Mouse (Mus musculus) kidney, postnatal 0 days (tissue): Measurements from ENCODE around the gene Klk1. TPM values are rescaled to one million over a fixed set of nuclear protein-coding genes. Genes with fewer than 3 reads are reported as not detected.
"Not testable (repeated sequence)": the region's sequence is repeated elsewhere in the genome, so short reads cannot be mapped to it uniquely, and the experiment has no call there.

Source experiments
- ATAC-seq: fragments of 200-750 bp; cut with Nextera tagmentation; replicated peaks from 2 replicates; pipeline ENCODE4 v1.8.0; 2017; ENCODE audit warnings: low read depth, moderate number of reproducible peaks, moderate TSS enrichment, moderate library complexity; ENCODE audit not compliant: low FRiP score
- DNase-seq: peaks from one replicate; pipeline ENCODE4 v3.0.0-alpha.2; 2016; ENCODE audit warnings: low spot score
- H3K27ac ChIP-seq: fragments of 300-500 bp; sonication (generic); 2 replicates; pipeline ENCODE4 v1.5.1; 2014; ENCODE audit warnings: mild to moderate bottlenecking
- H3K27me3 ChIP-seq: fragments of 300-500 bp; sonication (generic); 2 replicates; pipeline ENCODE4 v1.6.1; 2014; ENCODE audit warnings: low read length, mixed read lengths; ENCODE audit not compliant: insufficient read depth
- H3K36me3 ChIP-seq: fragments of 300-500 bp; sonication (generic); 2 replicates; pipeline ENCODE4 v1.6.1; 2014; ENCODE audit warnings: low read length, mixed read lengths; ENCODE audit not compliant: insufficient read depth
- H3K4me1 ChIP-seq: fragments of 300-500 bp; sonication (generic); replicated peaks from 2 replicates; pipeline ENCODE4 v1.6.1; 2014; ENCODE audit warnings: antibody characterized with exemption, low read length, mixed read lengths; ENCODE audit not compliant: insufficient read depth
- H3K4me2 ChIP-seq: fragments of 300-500 bp; sonication (generic); 2 replicates; pipeline ENCODE4 v1.6.1; 2014; ENCODE audit warnings: mild to moderate bottlenecking, low read length, moderate library complexity, mixed read lengths
- H3K4me3 ChIP-seq: fragments of 300-500 bp; sonication (generic); replicated peaks from 2 replicates; pipeline ENCODE4 v1.5.1; 2014; ENCODE audit warnings: low read depth, low read length
- H3K9ac ChIP-seq: fragments of 300-500 bp; sonication (generic); 2 replicates; pipeline ENCODE4 v1.6.1; 2014; ENCODE audit warnings: low read depth, low read length
- H3K9me3 ChIP-seq: fragments of 300-500 bp; sonication (generic); replicated peaks from 2 replicates; pipeline ENCODE4 v1.6.1; 2016; ENCODE audit warnings: low read length, inconsistent platforms, mixed read lengths
- CTCF ChIP-seq: IDR thresholded peaks from 2 replicates; pipeline ENCODE4 v1.5.1; 2016; ENCODE audit warnings: antibody characterized with exemption, low read depth, mild to moderate bottlenecking, moderate library complexity
- WGBS: fragments of 180-500 bp; shearing (Covaris S2); extraction: QIAGEN DNeasy Blood & Tissue Kit; methylation state at CpG from one replicate; pipeline ENCODE4 v1.1.7; 2014; 5-methylcytosine and 5-hydroxymethylcytosine counted together
- polyA plus RNA-seq: library from polyadenylated mRNA; unstranded; fragments of >200 nt; fragmentation: Nextera tagmentation; extraction: Ambion mirVana; gene quantifications from 2 replicates; pipeline ENCODE4 v1.2.1, GENCODE M21; 2015

The Klk1 gene
- polyA plus RNA-seq, 1 experiment from 2014 or later: 125 TPM

GRCm38 (mm10) chr7:44208307-44208706 is 16.9 kb upstream of the Klk1 start:
- Histone ChIP-seq H3K9me3 (no peaks in the 10 kb centered on the region), H3K4me2 (no peak overlapping the region), H3K27me3 (no peaks in the 10 kb centered on the region), H3K27ac (no peak overlapping the region), H3K9ac (no peak overlapping the region), H3K4me3 (no peak overlapping the region), H3K4me1 (no peaks in the 10 kb centered on the region), H3K36me3 (no peaks in the 10 kb centered on the region)
- WGBS: 76% methylated on average over 3 of the region's 3 CpGs
- ATAC-seq (no peak), DNase-seq (no peak)
- TF ChIP-seq CTCF: no peak

- H3K4me1 ChIP-seq: no peaks in the 10 kb centered on the region
- DNase-seq (no peak), ATAC-seq (no peak)
- H3K4me3 ChIP-seq: no peak within 1 kb of the TSS
- TF ChIP-seq CTCF: no peak
- H3K27me3 ChIP-seq: no peaks in the 10 kb centered on the region
- H3K9ac ChIP-seq: no peak within 1 kb of the TSS
- H3K9me3 ChIP-seq: no peaks in the 10 kb centered on the region
- H3K4me2 ChIP-seq: no peak within 1 kb of the TSS
- no peaks in the 10 kb centered on the region for H3K36me3 ChIP-seq
- no peak within 1 kb of the TSS for H3K27ac ChIP-seq
- 83% methylated on average over 1 of the region's 1 CpGs for whole genome bisulfite sequencing
Measured at GRCm38 (mm10) chr7:44215645-44216044, 9.5 kb upstream of the Klk1 start, which contains the start of gene Klk1b5. Gene Klk1b5 (plus strand): TSS chr7:44215945.

GRCm38 (mm10) chr7:44221601-44222000 is 3.6 kb upstream of the Klk1 start:
- H3K4me3 ChIP-seq, H3K27me3 ChIP-seq, H3K9ac ChIP-seq, H3K36me3 ChIP-seq, H3K4me2 ChIP-seq, DNase-seq, H3K27ac ChIP-seq, H3K4me1 ChIP-seq, ATAC-seq, H3K9me3 ChIP-seq: not testable (repeated sequence)
- 75% methylated on average over 8 of the region's 10 CpGs for WGBS

- H3K9ac ChIP-seq, H3K27ac ChIP-seq, DNase-seq, H3K27me3 ChIP-seq, H3K4me2 ChIP-seq, H3K4me1 ChIP-seq, H3K4me3 ChIP-seq, H3K36me3 ChIP-seq, H3K9me3 ChIP-seq, ATAC-seq: not testable (repeated sequence)
- 82% methylated on average over 6 of the region's 6 CpGs for WGBS
Measured at GRCm38 (mm10) chr7:44222335-44222734, 2.8 kb upstream of the Klk1 start.

- DNase-seq: no peak
Measured at GRCm38 (mm10) chr7:44235909-44236308, 10.7 kb downstream of the Klk1 start, which contains the start of gene Gm36864. Gene Gm36864 (plus strand): TSS chr7:44236177.

GRCm38 (mm10) chr7:44239913-44240312 is 14.8 kb downstream of the Klk1 start:
- 63% methylated on average over 2 of the region's 2 CpGs for WGBS
- H3K4me1 ChIP-seq: no peaks in the 10 kb centered on the region
- H3K27ac ChIP-seq: no peak overlapping the region
- no peak overlapping the region for H3K4me2 ChIP-seq
- H3K4me3 ChIP-seq: no peak overlapping the region
- H3K36me3 ChIP-seq: no peaks in the 10 kb centered on the region
- H3K27me3 ChIP-seq: no peaks in the 10 kb centered on the region
- no peak for TF ChIP-seq CTCF
- DNase-seq: no peak
- no peak overlapping the region for H3K9ac ChIP-seq
- H3K9me3 ChIP-seq: no peaks in the 10 kb centered on the region
- ATAC-seq: no peak

More at GRCm38 (mm10) chr7:44235909-44236308, 10.7 kb downstream of the Klk1 start, which contains the start of gene Gm36864:
- Histone ChIP-seq H3K27ac (no peak within 1 kb of the TSS), H3K27me3 (no peaks in the 10 kb centered on the region), H3K4me2 (no peak within 1 kb of the TSS), H3K4me3 (no peak within 1 kb of the TSS), H3K36me3 (no peaks in the 10 kb centered on the region), H3K4me1 (no peaks in the 10 kb centered on the region), H3K9me3 (no peaks in the 10 kb centered on the region), H3K9ac (no peak within 1 kb of the TSS)
- no peak for ATAC-seq
- 67% methylated on average over 3 of the region's 3 CpGs for WGBS
- no peak for TF ChIP-seq CTCF

- no peak for TF ChIP-seq CTCF
- H3K27me3 ChIP-seq: no peaks in the 10 kb centered on the region
- no peaks in the 10 kb centered on the region for H3K9me3 ChIP-seq
- H3K36me3 ChIP-seq: no peaks in the 10 kb centered on the region
- WGBS: 41% methylated on average over 1 of the region's 1 CpGs
- H3K27ac ChIP-seq: no peak overlapping the region
- ATAC-seq: no peak
- no peak overlapping the region for H3K9ac ChIP-seq
- no peak overlapping the region for H3K4me3 ChIP-seq
- no peak overlapping the region for H3K4me2 ChIP-seq
- DNase-seq: no peak
- H3K4me1 ChIP-seq: peaks cover 6% of the 10 kb centered on the region; the same call in 1 of the 2 replicates
Measured at GRCm38 (mm10) chr7:44240712-44241111, 15.6 kb downstream of the Klk1 start.
